Mouse (Mus musculus) liver, embryonic 14.5 days (tissue): ENCODE measurements around the gene Dcaf11.

ENCODE experiments used
- CTCF ChIP-seq: IDR thresholded peaks from 2 replicates; pipeline ENCODE4 v1.5.1; 2016; ENCODE audit warnings: antibody characterized with exemption, low read depth, control low read depth
- EP300 ChIP-seq: IDR thresholded peaks from 2 replicates; pipeline ENCODE4 v1.6.1; 2016; ENCODE audit warnings: antibody characterized with exemption, low read depth

DNA sequence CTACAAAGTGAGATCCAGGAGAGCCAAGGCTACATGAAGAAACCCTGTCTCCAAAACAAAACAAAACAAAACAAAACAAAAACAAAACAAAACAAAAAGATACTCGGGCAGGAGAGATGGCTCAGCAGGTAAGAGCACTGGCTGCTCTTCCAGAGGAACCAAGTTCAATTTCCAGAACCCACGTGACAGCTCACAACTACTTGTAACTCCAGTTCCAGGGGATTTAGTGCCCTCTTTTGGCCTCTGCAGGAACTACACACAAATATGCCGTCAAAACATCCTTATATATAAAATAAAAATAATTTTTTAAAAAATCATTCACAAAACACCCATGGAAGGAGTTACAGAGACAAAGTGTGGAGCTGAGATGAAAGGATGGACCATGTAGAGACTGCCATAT lies 31.9 kb upstream of the Dcaf11 start:
- TF ChIP-seq CTCF (peak; percentile 70), EP300 (no peak)
